Mouse (Mus musculus) midbrain, embryonic 12.5 days (tissue): Measurements from ENCODE around the gene Acss3. TPM values are rescaled to one million over a fixed set of nuclear protein-coding genes. Genes with fewer than 3 reads are reported as not detected.

ENCODE experiments used
- ATAC-seq: fragments of 200-750 bp; cut with Nextera tagmentation; 2 replicates; pipeline ENCODE4 v1.8.0; 2017; ENCODE audit warnings: low read depth, moderate TSS enrichment, moderate library complexity; ENCODE audit not compliant: low FRiP score
- H3K27ac ChIP-seq: fragments of 300-500 bp; sonication (generic); replicated peaks from 2 replicates; pipeline ENCODE4 v1.5.1; 2016; ENCODE audit warnings: mild to moderate bottlenecking
- H3K27me3 ChIP-seq: fragments of 300-500 bp; sonication (generic); 2 replicates; pipeline ENCODE4 v1.6.1; 2016; ENCODE audit warnings: mild to moderate bottlenecking
- H3K36me3 ChIP-seq: fragments of 300-500 bp; sonication (generic); 2 replicates; pipeline ENCODE4 v1.6.1; 2016
- H3K4me1 ChIP-seq: fragments of 300-500 bp; sonication (generic); 2 replicates; pipeline ENCODE4 v1.6.1; 2016
- H3K4me2 ChIP-seq: fragments of 300-500 bp; sonication (generic); replicated peaks from 2 replicates; pipeline ENCODE4 v1.6.1; 2016; ENCODE audit warnings: mild to moderate bottlenecking, moderate library complexity
- H3K4me3 ChIP-seq: fragments of 300-500 bp; sonication (generic); 2 replicates; pipeline ENCODE4 v1.5.1; 2016; ENCODE audit warnings: mild to moderate bottlenecking
- H3K9ac ChIP-seq: fragments of 300-500 bp; sonication (generic); replicated peaks from 2 replicates; pipeline ENCODE4 v1.6.1; 2016; ENCODE audit warnings: mild to moderate bottlenecking, moderate library complexity
- H3K9me3 ChIP-seq: fragments of 300-500 bp; sonication (generic); 2 replicates; pipeline ENCODE4 v1.6.1; 2016; ENCODE audit warnings: mild to moderate bottlenecking
- WGBS: fragments of 180-500 bp; shearing (Covaris S2); methylation state at CpG from one replicate; pipeline ENCODE4 v1.1.7; 2016; 5-methylcytosine and 5-hydroxymethylcytosine counted together
- polyA plus RNA-seq: library from polyadenylated mRNA; unstranded; fragments of >200 nt; fragmentation: Nextera tagmentation; extraction: Ambion mirVana; gene quantifications from 2 replicates; pipeline ENCODE4 v1.2.1, GENCODE M21; 2016

Gene Acss3
- 2.3 and 2.4 TPM in 2 replicates for polyA plus RNA-seq

DNA sequence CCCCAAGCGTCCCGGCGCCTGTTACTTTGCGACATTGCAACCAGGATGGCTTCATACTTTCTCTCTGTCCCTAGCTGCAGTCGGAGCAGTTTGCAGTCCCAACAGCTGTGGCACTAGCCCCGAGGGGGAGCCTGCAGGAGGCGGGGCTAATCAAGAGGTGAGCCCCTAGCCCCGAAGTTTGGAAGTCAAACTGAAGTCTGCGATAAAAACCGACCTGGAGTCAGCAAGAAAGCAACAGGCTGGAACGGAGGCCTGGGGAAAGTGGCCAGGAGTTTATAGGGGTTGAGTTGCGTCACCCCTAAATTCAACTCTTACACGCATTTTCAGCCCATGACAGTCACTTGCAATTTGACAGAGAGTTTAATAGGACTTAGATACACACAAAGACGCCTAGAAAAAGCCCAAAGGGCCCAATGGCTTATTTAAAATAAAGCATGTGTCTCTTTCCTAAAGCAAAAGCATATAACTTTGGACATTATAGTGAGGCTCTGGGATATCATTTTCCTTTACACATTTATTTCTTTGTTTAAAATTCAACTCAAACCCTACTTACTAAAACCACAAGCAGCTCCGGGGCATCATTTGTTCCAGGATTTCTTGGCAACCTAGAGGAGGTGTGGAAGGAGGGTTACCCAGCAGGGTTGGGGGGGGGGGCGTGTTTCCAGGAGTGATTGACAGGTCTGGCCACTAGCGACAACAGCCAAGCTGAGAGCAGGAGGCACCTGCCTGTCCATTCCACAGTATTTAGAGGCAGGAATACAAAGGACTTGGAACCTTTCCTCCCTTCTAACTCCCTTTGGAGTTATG lies at the start of gene Acss3:
TSS of gene Acss3 (minus strand) at position 140 of the 807 bp plus-strand sequence.
- no peaks in the 10 kb centered on the region for H3K27me3 ChIP-seq
- H3K4me1 ChIP-seq, result peaks cover 14% of the 10 kb centered on the region
- no peaks in the 10 kb centered on the region for H3K9me3 ChIP-seq
- peak; percentile 94 for ATAC-seq
- H3K4me3 ChIP-seq, result peak within 1 kb of the TSS; percentile 44
- peak within 1 kb of the TSS; percentile 42; the same call in 1 of the 2 replicates for H3K27ac ChIP-seq
- peak within 1 kb of the TSS; percentile 58; the same call in 1 of the 2 replicates for H3K9ac ChIP-seq
- peak within 1 kb of the TSS; percentile 60 for H3K4me2 ChIP-seq
- 3% methylated on average over 17 of the region's 17 CpGs for WGBS
- H3K36me3 ChIP-seq, result no peaks in the 10 kb centered on the region

DNA sequence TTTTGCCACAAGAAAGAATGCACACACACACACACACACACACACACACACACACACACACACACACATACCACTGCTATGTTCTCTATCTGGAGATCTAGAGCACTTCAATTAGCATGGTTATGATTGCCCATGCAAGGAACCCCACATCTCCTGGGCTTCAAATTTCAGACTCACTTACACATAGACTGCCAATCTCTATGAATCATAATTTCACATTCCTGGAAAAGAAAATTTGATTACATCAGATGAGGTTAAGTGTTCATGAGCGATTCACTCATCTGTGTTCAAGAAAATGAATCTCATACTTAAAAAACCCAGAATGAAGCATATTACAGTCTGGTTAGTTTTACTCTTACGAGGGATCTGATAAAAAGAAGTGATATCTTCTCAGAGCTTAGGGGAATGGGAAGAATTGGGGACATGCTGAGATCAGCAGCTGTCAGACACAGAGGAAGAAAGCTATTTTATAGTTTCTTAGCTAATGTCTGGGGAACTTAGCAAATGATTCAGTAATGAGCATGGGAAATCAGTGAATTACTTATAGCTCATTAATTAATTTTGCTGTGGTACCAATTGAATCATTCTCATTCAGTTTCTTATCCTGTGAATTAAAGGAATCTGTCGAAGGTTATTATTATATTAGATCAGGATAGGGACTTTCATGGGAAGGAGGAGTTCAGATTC lies 48.7 kb upstream of the Acss3 start:
- ATAC-seq, result no peak
- H3K9ac ChIP-seq, result no peak overlapping the region
- no peaks in the 10 kb centered on the region for H3K27me3 ChIP-seq
- H3K4me1 ChIP-seq, result no peaks in the 10 kb centered on the region
- H3K9me3 ChIP-seq, result no peaks in the 10 kb centered on the region
- H3K27ac ChIP-seq, result no peak overlapping the region
- no peak overlapping the region for H3K4me3 ChIP-seq
- WGBS, result 80% methylated on average over 3 of the region's 3 CpGs
- no peak overlapping the region for H3K4me2 ChIP-seq
- H3K36me3 ChIP-seq, result no peaks in the 10 kb centered on the region

DNA sequence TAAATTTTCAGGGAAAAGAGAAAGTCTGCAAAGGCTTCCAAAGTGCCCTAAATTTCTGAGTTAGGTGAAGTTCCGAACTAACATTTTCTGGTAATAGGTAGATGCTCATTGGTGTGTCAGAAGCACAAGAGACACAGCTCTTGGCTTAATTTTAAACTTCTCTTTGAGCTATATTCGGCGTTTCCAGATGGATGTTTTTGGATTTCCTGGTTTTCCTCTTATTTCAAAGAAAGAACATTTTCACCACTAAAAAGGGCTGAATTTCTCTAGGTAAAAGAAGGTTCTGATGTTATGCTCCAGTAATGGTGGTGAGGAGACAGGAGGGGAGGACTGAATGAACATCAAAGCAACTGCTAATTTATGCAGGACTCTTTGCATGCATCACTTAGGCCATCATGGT lies 43.0 kb upstream of the Acss3 start:
- no peak overlapping the region for H3K9ac ChIP-seq
- no peaks in the 10 kb centered on the region for H3K4me1 ChIP-seq
- no peaks in the 10 kb centered on the region for H3K9me3 ChIP-seq
- no peak overlapping the region for H3K4me2 ChIP-seq
- no peak overlapping the region for H3K27ac ChIP-seq
- no peaks in the 10 kb centered on the region for H3K36me3 ChIP-seq
- no peak overlapping the region for H3K4me3 ChIP-seq
- no peaks in the 10 kb centered on the region for H3K27me3 ChIP-seq
- WGBS, result 92% methylated on average over 3 of the region's 3 CpGs
- ATAC-seq, result no peak

DNA sequence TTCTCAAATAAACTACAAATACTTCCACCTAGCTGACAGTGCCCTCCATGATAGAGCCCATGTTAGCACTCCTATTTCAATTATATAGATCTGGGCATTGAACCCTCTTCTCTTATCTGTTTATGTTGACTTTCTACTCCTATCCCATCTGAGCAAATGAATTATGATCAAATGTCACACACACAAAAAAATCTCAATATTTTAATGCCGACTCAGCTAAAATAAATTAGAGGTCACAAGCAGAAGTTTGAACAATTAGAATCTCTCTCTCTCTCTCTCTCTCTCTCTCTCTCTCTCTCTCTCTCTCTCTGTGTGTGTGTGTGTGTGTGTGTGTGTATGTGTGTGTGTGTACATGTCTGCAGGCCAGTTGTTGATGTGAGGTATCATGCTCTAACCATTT lies 25.3 kb upstream of the Acss3 start:
- Histone ChIP-seq H3K27ac (no peak overlapping the region), H3K9ac (no peak overlapping the region), H3K4me3 (no peak overlapping the region), H3K4me2 (no peak overlapping the region), H3K4me1 (no peaks in the 10 kb centered on the region), H3K36me3 (no peaks in the 10 kb centered on the region), H3K27me3 (no peaks in the 10 kb centered on the region), H3K9me3 (no peaks in the 10 kb centered on the region)
- 95% methylated on average over 1 of the region's 1 CpGs for WGBS
- ATAC-seq, result no peak

DNA sequence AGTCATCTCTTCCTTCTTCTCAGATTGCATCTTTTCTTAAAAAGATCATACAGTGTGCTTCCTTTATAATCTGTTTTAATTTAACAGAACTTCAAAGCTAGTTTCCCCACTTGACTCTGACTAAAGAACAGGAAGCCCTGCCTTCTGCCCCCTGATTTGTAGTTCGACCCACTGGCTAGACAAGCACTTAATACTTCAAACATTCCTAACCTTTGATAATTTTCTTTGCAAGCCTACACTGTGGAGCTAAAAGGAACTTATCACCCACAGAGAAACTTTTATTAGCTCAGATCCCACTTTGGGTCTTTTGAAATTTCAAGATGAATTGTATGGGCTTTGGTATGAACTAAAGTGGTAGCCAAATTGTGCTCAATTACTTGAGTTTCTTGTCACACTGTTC lies 20.5 kb upstream of the Acss3 start:
- 63% methylated on average over 1 of the region's 1 CpGs for WGBS
- ATAC-seq, result no peak

DNA sequence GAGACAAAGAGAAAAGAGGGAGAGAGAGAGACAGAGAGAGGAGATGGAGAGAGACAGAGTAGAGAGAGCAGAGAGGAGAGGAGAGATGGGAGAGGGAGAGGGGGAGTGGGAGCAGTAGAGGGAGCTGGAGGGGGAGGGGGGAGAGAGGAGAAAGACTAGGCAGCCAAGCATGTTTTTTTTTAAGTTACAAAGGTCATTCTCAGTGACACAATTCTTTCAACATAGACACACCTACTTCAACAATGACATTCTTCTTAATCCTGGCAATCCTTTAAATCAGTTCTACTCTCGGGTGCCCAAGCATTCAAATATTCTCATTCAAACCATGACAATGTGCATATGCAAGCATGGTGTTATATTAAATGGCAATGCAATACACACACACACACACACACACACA lies 19.4 kb upstream of the Acss3 start:
- no peaks in the 10 kb centered on the region for H3K4me1 ChIP-seq
- no peaks in the 10 kb centered on the region for H3K36me3 ChIP-seq
- H3K9ac ChIP-seq, result no peak overlapping the region
- 24% methylated on average over 1 of the region's 1 CpGs for WGBS
- no peaks in the 10 kb centered on the region for H3K27me3 ChIP-seq
- H3K4me3 ChIP-seq, result no peak overlapping the region
- H3K4me2 ChIP-seq, result no peak overlapping the region
- H3K9me3 ChIP-seq, result no peaks in the 10 kb centered on the region
- ATAC-seq, result no peak
- no peak overlapping the region for H3K27ac ChIP-seq

More for the DNA sequence above, 20.5 kb upstream of the Acss3 start:
- no peaks in the 10 kb centered on the region for H3K27me3 ChIP-seq
- no peaks in the 10 kb centered on the region for H3K36me3 ChIP-seq
- no peak overlapping the region for H3K4me3 ChIP-seq
- H3K9me3 ChIP-seq, result no peaks in the 10 kb centered on the region
- H3K27ac ChIP-seq, result no peak overlapping the region
- H3K9ac ChIP-seq, result no peak overlapping the region
- H3K4me2 ChIP-seq, result no peak overlapping the region
- H3K4me1 ChIP-seq, result no peaks in the 10 kb centered on the region

DNA sequence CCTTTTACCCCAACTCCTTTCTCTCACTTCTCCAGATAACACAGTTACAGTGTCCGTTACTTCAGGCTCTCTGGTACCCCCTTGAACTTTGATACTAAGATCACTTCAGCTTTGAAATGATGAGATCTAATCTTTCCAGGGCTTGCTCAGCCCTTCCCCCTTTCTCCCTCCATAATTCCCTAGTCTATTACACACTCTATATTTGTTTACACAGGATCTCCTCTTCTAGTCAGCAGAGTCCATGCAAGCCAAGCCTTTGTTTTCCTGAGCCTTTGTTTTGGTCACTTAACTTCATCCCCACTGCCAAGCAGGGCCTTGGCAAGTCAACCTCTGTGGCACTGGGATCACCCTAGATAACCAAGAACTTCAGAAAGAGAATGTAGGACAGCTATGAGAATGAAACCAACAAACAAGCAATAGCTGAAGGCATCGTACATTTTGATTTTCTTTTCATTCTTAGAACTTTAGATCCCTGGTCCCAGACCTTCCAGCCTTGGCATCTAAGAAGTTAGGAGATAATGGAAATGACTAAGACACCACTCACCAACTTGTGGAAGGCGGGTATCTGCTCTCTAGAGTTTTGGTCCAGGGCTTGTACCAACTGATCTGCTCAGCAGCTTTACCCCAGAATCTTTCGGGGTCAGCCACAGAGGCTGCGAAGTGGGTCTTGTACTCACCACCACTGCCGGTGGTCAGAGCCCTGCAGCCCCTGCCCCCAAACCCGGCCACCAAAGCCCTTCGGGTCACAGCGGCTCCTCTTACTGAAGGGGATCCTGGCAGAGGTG lies 532 bp downstream of the Acss3 start:
- peak overlapping the region; percentile 42; the same call in 1 of the 2 replicates for H3K27ac ChIP-seq
- peak overlapping the region; percentile 44 for H3K4me3 ChIP-seq
- peaks cover 14% of the 10 kb centered on the region for H3K4me1 ChIP-seq
- no peaks in the 10 kb centered on the region for H3K27me3 ChIP-seq
- no peaks in the 10 kb centered on the region for H3K36me3 ChIP-seq
- ATAC-seq, result no peak; the same call in 1 of the 2 replicates
- 7% methylated on average over 9 of the region's 9 CpGs for WGBS
- peak overlapping the region; percentile 58; the same call in 1 of the 2 replicates for H3K9ac ChIP-seq
- H3K4me2 ChIP-seq, result peak overlapping the region; percentile 60
- no peaks in the 10 kb centered on the region for H3K9me3 ChIP-seq

DNA sequence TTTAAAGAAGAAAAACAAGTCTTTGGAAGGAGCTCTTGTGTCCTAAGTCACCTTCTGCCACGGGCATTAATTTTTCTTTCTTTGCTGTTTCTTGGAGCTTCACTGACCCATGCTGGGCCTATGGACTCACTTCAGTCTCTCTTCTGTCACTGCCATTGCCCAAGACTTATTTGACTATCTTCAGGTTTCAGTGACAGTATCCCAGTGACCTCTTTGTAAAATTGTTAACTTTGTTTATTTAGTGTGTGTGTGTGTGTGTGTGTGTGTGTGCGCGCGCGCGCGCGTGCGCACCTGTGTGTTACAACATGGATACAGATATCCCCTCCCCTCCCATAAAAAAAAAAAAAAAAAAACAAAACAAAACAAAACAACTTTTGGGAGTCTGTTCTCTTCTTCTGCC lies 2.2 kb downstream of the Acss3 start:
- 96% methylated on average over 9 of the region's 9 CpGs for WGBS
- H3K4me1 ChIP-seq, result peaks cover 14% of the 10 kb centered on the region
- no peak overlapping the region for H3K27ac ChIP-seq
- no peaks in the 10 kb centered on the region for H3K27me3 ChIP-seq
- ATAC-seq, result no peak
- no peaks in the 10 kb centered on the region for H3K9me3 ChIP-seq
- no peak overlapping the region for H3K4me3 ChIP-seq
- H3K4me2 ChIP-seq, result no peak overlapping the region
- no peak overlapping the region for H3K9ac ChIP-seq
- H3K36me3 ChIP-seq, result no peaks in the 10 kb centered on the region

DNA sequence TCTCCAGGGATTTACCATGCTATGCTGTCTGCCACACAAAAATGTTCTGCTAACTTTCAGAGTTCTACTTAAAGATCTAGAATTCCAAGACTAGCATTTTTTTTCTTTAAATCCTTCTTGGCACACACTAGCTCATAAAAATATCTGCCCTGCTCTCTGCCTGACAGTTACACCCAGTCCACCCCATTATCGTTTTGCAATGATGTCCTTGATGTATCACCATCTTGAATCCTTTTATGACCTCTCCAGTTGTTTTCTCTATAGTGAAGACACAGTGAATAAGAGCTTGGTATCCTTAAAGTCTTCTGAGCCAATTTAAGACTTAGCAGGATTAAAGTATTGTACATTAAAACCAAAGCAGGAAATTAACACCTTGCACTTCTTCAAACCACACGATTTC lies 4.3 kb downstream of the Acss3 start:
- ATAC-seq, result no peak
- H3K9ac ChIP-seq, result no peak overlapping the region
- H3K4me3 ChIP-seq, result no peak overlapping the region
- H3K27me3 ChIP-seq, result no peaks in the 10 kb centered on the region
- H3K27ac ChIP-seq, result no peak overlapping the region
- no peak overlapping the region for H3K4me2 ChIP-seq
- no peaks in the 10 kb centered on the region for H3K9me3 ChIP-seq
- 84% methylated on average over 2 of the region's 2 CpGs for WGBS
- peaks cover 13% of the 10 kb centered on the region for H3K4me1 ChIP-seq
- H3K36me3 ChIP-seq, result no peaks in the 10 kb centered on the region

DNA sequence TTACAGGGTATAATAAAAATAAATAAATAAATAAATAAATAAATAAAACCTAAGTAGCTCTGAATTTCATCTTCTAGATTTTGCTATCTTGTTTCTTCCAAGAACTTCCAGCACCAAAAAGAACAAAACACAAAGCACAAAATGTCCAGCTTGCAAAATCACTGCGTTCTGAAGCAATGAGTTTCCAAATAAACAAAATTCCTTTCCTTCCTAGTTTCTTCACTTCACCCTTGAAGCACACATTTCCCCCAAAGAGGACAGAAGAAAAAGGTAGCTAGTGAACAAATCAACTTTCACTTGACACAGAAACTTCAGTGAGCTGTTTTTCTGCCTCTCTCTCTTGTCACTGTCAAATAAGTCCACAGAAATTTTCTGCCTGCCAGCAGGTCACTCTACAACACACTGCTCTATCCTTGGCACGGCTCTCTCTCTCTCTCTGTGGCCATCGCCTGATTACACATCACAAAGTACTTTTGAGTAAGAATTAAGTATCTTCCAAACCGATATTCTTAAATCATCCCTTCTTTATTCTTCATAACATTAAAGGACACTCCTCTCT lies 6.7 kb downstream of the Acss3 start:
- Histone ChIP-seq H3K4me2 (no peak overlapping the region), H3K9me3 (no peaks in the 10 kb centered on the region), H3K4me1 (no peaks in the 10 kb centered on the region; the same call in 1 of the 2 replicates), H3K9ac (no peak overlapping the region), H3K4me3 (no peak overlapping the region), H3K36me3 (no peaks in the 10 kb centered on the region), H3K27ac (no peak overlapping the region), H3K27me3 (no peaks in the 10 kb centered on the region)
- ATAC-seq, result no peak
- WGBS, result 75% methylated on average over 4 of the region's 4 CpGs

DNA sequence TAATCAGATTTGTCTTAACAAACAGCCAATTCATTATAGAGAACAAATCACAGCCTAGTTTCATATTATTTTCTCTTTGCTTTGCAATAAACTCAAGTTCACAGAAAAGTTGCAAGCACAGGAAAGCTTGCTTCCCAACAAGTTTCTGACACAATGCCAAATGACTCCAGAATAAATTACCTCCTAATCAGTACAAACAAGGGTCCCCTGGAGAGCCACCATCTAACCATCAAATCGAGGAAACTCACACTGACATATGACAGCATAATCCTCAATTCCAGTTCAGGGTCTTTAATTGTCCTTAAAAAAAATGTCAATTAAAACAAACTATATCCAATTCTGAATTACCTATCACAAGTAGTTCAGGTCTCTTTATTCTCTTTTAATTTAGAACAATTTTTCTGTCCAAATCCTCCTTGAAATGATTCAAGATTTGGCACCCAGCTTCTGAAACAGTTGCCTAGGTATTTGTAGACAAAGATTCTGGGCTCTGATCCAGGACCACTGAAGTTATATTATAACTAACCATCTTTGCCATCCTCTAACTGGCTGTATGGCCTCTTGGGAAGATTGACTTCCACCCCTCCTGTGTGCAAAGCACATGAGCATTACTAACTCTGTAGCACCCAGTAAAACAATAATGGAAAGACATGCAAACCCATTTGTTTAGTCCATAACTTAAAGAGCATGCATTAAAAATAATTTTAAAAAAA lies 7.4 kb downstream of the Acss3 start:
- H3K4me3 ChIP-seq, result no peak overlapping the region
- no peaks in the 10 kb centered on the region for H3K9me3 ChIP-seq
- no peaks in the 10 kb centered on the region for H3K36me3 ChIP-seq
- H3K27me3 ChIP-seq, result no peaks in the 10 kb centered on the region
- no peak overlapping the region for H3K27ac ChIP-seq
- 26% methylated on average over 1 of the region's 1 CpGs for WGBS
- H3K4me2 ChIP-seq, result no peak overlapping the region
- no peak overlapping the region for H3K9ac ChIP-seq
- H3K4me1 ChIP-seq, result no peaks in the 10 kb centered on the region; the same call in 1 of the 2 replicates
- ATAC-seq, result no peak
